Mouse (Mus musculus) spleen, adult 2 months (tissue): Measurements from ENCODE around the gene Sec61a1.

ENCODE experiments used
- CTCF ChIP-seq: fragments of 200-500 bp; IDR thresholded peaks from 2 replicates; pipeline ENCODE4 v1.5.1; 2011; ENCODE audit warnings: mild to moderate bottlenecking, inconsistent platforms; ENCODE audit not compliant: insufficient read depth, insufficient read length, insufficient replicate concordance; ENCODE audit errors: extremely low read depth
- POLR2A ChIP-seq: fragments of 200-500 bp; IDR thresholded peaks from 2 replicates; pipeline ENCODE4 v1.6.1; 2011; ENCODE audit warnings: low read depth, low read length, inconsistent platforms

- no peak for TF ChIP-seq POLR2A
- no peak for TF ChIP-seq CTCF
Measured at GRCm38 (mm10) chr6:88557548-88557947, 38.8 kb upstream of the Sec61a1 start.
